Mouse (Mus musculus): ENCODE measurements around the gene 2200002J24Rik.

Gene 2200002J24Rik
- long read RNA-seq, experiment 1, partial matches to known transcripts: 0 of 1 reads
- long read RNA-seq, experiment 1, other reads (novel, unspliced or antisense): 0 of 1 reads
- long read RNA-seq, experiment 2, partial matches to known transcripts: 1 of 7 reads
- long read RNA-seq, experiment 2, other reads (novel, unspliced or antisense): 1 of 7 reads

DNA sequence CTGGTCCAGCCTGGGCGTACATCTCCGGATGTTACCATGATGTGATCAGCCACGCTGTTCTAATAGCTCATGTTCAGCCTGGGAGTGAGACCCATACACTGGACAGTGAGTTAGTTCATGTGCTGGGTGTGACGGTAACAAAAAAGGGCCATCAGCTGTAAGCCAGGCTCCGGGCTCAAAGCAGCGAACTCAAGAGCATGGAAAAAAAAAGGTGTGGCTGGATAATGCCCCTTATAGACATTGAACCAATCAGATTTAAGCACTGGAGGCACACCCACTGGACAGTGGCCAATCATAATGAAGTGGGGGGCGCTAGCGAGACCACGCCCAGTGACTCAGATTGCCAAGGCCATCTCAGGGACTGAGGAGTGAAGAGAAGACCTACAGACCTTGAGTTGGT lies at the start of gene 2200002J24Rik:
2200002J24Rik (plus strand) TSS at position 338 of the 400 bp plus-strand sequence.
- intact Hi-C loops (cut with DNase I): no loop called here

DNA sequence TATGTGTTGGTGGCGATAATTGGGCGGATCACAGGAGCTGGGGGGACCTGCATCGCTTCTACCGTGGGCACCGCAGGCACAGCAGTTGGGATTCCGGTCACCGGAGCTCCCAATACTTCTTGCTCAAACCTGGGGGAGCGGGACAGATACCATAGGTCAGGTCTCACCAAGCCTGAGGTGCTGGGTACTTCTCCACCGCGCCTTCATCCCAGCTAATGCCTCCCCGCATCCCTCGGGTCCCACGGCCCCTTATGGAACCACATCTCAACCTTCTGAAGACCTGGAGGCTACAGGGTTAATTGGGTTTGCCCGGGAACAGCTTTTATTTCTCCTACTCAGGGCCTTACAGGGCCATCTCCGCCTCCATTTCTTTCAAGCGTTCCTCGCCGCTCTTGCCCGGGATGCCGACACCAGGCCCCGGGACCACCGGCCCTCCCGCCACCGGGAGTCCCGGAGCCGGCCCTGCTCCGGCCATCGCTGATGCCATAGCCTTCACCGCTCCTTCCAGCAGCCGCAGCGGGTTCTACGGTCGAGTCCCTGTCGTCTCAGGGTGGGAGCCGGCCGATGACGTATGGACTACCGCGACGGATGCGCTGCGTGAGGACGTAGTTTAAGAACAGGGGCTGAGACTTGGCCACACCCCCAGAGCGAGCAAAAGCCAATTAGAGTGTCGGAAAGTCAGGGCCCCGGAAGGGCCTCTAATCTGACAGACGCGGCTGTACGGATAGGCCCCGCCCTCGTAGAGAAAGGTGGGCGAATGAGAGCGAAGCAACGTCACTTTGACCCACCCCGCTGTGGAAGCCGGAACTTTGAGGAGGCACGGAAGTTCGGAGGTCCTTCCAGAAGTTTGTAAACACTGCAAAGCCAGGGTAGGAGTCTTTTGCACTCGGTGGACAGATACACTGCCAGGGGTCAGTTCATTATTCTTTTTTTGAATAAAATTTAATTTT lies 48.9 kb upstream of the 2200002J24Rik start, which contains the start of gene Rbm42:
Rbm42 (minus strand) TSS at position 727 of the 950 bp plus-strand sequence.
- intact Hi-C loops (cut with DNase I): no loop called here

DNA sequence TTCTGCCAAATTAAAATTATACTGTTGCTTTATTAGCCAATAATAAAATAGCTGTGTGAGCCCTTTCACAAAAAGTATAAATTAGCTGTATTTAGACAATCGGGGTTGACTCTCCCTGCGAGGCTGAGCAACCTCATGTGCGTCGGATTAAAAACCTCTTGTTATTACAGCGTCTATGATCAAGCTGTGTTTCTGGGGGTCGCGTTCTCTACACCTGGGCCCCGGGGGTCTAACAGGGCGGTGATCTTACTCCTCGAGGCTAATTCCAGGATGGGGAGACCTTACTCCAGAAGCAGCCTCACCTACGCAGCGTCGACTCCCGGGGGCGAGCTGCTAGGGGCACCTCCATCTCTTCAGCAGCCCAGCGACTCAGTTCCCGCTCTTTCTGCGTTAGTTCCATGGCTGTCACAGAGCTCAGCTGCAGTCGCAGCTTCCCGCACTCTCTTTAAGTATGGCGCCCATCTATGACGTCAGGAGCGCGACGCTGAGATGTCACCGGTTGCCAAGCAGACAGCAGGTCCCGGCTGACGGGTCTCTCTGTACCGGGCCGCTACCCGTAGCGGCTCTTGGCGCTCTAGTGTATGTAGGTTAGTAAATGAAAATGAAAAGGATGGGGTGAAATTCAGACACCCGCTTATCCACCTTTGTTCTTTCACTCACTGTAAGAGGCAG lies 34.1 kb upstream of the 2200002J24Rik start, which contains the start of gene Haus5:
Haus5 (minus strand) TSS at position 466 of the 672 bp plus-strand sequence.
- intact Hi-C loops (cut with DNase I): no loop called here

DNA sequence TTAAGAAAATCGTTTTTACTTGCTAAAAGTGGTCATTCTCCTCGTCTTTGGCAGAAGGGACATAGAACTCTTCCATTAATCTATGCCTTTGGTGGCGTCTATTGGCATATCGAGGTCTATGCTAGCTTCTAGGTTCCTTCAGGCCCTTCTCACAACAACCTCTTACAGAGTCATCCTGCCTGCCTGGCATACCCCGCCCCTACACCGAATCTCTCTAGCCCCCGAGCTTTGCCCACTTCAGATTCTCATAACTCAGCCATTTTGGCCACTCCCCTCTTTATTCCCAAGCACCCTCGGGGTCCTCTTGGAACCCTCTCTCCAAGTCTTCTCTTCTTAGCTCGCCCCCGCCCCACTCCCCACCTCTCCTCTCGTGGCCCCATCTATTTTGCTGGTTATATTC lies 33.4 kb upstream of the 2200002J24Rik start:
- intact Hi-C loops (cut with DNase I): no loop called here

DNA sequence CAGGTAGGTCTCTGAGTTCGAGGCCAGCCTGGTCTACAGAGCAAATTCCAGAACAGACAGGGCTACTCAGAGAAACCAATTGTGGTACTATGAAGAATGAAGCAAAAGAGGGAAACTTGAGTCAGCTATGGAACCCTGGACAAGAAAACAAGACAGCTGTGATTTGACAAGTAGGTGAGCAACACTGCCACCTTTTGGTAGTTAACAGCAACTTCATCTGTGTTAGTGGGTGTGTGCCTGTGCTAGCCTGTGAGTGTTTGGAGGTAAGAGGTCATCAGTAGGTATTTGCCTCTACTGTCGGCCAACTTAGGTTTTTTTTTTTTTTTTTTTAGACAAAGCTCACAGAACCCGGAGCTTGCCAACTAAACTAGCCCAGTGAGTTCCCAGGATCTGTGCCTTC lies 29.5 kb upstream of the 2200002J24Rik start:
- intact Hi-C loops (cut with DNase I): no loop called here

DNA sequence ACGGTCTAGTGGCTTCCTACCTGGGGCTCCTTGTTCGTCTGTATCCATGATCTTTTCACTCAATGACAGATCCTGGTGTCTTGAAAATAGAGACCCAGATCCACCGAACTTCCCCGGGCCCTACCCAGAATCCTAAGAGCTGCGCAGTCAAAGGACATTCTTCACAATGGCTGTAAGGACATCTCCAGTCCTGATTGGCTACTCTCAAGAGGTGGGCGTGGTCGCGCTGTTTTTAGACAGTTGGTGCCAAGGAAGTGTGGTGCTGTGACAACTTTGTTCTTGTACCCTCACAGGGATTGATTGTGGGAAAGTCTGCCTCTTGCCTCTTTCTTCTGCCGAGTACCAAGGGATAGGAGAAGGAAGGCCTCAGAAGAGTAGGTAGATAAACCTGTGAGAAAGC lies 27.2 kb upstream of the 2200002J24Rik start, which contains the start of gene Pmis2:
Pmis2 (minus strand) TSS at position 126 of the 400 bp plus-strand sequence.
- intact Hi-C loops (cut with DNase I): loop anchor here (10.0 kb wide), 1 partner anchor 93 kb away; the partner anchor contains the start of gene Dmkn

DNA sequence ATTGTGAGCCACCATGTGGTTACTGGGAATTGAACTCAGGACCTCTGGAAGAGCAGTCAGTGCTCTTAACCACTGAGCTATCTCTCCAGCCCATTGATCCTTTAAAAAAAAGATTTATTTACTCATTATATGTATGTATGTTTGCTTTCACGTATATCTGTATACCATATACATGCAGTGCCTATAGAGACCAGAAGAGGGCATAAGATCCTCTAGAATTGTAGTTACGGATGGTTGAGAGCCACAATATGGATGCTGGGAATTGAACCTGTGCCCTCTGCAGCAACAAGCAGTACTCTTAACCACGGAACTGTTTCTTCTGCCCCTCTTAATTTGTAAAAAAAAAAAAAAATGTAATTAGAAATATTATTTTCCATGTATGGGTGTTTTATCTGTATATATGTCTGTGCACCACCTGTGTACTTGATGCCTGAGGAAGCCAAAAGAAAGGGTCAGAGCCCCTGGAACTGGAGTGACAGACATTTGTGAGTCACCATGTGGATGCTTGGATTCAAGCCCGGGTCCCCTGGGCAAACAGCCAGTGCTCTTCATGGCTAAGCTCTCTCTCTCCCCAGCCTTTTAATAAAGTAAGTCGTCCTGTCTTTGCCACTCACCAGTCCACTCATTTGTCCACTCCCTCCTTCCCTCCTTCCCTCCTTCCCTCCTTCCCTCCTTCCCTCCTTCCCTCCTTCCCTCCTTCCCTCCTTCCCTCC lies 20.3 kb upstream of the 2200002J24Rik start:
- intact Hi-C loops (cut with DNase I): loop anchor here (10.0 kb wide), 1 partner anchor 86 kb away; the partner anchor contains the start of gene Dmkn

DNA sequence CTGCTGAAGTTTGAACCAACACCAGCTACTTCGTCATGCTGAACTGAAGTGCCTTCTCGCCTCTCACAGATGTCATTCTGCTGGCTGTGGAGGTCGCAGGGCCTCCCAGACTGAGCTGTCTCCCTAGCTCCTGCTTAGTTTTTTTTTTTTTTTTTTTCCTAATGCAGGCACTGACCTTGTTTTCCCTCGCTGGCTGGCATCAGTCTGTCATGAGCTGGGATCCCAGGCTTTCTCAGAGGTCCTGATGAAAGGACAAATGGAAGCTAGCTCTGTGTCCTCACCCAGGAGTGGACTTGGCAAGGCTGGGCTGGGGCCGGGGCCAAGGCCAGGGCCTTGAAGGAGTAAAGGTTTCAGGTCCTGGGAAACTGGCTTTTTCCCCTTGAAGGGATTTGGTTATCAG lies 16.8 kb upstream of the 2200002J24Rik start:
- intact Hi-C loops (cut with DNase I): no loop called here

DNA sequence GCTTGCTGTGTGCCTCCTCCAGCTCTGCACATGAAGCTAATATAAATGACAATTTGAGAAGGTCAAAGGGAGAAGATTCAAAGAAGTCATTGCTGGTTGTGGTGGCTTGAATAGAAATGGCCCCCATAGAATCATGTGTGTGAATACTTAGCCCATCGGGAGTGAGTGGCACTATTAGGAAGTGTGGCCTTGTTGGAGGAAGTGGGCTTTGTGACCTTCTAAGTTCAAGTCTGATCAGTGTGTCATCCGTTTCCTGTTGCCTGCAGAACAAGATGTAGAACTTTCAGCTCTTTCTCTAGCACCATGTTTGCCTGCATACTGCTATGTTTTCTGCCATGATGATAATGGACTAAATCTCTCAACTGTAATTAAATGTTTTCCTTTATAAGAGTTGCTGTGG lies 15.3 kb upstream of the 2200002J24Rik start:
- intact Hi-C loops (cut with DNase I): no loop called here

DNA sequence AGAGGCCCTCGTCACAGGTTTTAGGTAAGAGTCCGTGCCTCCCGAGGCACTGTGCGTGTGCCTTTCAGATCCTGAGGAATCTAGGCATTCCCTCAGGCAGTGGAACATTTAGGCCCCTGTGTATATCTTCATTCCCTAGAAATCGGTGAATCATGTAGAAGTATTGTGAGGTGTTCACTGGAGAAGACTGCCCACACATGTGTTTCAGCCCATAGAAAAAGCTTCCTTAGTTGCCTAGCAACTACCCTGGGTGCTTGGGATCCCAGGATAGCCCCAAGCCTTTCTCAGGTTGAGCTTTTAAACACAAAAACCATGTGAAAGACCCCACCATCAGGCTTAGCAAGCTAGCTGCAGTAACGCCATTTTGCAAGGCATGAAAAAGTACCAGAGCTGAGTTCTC lies 10.4 kb upstream of the 2200002J24Rik start:
- intact Hi-C loops (cut with DNase I): no loop called here

DNA sequence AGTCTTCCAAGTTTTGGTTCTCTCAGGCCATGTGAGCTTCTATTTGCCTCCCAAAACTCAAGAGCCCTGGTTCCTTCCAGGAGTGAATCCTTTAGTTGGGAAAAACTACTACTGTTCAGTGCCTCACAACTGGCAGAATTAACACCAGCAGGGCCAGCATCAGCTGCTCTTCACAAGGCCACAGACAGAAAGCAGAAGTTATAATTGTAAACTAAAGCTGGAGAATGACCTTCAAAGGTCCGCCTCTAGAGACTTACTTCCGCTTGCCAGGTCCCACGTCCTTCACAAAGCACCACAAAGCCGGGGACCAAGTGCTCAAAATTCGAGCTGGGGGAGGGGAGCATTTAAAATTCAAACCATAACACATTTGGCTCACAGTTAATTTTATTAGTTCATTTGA lies 625 bp upstream of the 2200002J24Rik start:
- intact Hi-C loops (cut with DNase I): no loop called here

DNA sequence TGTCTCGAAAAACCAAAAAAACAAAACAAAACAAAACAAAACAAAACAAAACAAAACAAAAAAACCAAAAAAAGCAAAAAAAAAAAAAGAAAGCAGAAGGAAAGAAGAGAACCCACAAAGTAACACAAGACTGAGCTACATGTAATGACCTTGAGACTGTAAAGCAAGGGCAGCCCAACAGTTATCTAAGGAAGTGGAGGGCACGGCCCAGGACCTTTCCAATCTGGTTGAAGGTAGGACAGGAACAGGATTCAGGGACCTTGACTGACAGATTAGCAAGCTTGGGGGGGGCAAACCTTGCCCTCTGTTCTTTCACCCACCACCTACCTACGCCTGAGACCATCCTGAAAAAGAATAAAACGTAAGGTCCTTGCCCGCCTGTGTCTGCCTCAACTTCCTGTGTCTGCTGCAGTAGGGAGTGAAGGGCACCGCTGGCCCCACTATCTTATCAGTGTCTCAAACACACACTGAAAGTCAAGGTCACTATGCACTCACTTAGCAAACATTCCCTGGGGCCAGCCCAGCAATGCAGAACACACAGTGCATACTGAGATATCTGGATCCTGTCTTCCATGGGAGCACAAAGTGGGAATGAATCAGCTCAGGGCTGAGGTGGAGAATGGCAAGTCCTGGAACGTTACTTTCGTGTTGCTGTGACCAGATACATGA lies 7.6 kb downstream of the 2200002J24Rik start:
- intact Hi-C loops (cut with DNase I): no loop called here

DNA sequence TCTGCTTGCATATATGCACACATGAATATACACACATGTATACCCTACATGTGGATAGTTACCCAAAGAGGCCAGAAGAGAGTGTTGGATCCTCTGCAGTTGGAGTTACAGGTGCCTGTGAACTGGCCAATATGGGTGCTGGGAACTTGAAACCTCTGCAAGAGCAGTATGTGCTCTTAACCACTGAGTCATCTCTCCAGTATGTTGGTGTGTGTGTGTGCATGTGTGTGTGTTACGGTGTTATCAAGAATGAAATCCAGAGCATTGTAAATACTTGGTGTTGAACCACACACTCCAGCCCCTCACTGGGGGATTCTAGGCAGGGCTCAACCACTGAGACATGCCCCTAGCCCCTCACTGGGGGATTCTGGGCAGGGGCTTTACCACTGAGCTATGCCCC lies 8.7 kb downstream of the 2200002J24Rik start:
- intact Hi-C loops (cut with DNase I): no loop called here

DNA sequence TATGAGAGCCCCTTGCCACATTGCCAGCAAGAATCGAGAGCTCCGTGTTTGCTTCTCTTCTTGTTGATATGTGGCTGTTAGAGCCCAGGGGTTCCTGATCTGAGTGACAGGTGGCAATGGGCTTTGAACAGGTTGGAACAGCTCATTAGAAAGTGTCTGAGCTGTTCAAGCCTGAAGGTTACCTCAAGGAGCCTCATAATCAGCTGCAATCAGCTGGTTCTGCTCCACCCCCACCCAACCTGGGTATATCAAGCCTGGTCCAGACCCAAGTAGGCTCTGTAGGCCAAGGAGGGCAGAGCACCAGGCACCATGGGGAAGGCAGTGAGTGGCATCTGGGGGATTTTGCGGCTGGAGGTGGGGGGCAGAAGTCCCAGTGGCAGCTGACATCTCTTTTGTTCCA lies 13.2 kb downstream of the 2200002J24Rik start, which contains the start of gene Atp4a:
Atp4a (plus strand) TSS at position 268 of the 400 bp plus-strand sequence.
- intact Hi-C loops (cut with DNase I): no loop called here

DNA sequence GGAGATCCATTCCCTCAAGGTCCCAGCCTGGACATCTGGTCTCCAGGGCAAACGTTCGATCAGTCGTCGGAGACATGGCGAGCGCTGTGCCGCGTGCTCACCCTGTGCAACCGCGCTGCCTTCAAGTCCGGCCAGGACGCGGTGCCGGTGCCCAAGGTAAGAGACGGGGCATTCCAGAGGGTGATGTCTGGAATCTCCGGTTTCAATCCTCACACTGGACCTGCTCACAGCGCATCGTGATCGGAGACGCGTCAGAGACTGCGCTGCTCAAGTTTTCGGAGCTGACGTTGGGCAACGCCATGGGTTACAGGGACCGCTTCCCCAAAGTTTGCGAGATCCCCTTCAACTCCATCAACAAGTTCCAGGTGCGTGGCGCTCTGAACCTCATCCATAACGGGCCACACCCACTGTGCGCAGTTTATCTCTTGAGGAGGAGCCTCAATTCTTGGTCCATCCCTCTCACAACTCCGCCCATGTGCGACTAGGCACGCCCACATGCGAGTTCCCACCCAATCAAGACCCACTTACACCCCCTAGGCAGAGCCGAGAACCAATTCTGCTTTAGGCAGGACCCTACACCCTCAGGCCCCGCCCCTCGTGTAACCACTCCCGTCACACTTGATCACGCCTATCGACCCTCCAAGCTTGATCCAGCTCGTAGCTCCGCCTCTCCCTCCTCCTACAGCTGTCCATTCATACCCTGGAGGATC lies 18.4 kb downstream of the 2200002J24Rik start:
- intact Hi-C loops (cut with DNase I): no loop called here

DNA sequence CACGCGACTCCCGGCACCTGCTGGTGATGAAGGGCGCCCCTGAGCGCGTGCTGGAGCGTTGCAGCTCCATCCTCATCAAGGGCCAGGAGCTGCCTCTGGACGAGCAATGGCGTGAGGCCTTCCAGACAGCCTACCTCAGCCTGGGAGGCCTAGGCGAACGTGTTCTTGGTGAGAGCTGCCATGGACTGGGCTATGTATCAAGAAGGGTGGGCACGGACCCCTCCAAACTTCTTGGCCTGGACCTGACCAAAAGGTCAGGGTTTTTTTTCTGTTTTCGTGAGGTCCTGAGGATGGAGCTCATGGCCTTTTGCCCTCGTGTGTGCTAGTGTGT lies 19.0 kb downstream of the 2200002J24Rik start:
- intact Hi-C loops (cut with DNase I): no loop called here

DNA sequence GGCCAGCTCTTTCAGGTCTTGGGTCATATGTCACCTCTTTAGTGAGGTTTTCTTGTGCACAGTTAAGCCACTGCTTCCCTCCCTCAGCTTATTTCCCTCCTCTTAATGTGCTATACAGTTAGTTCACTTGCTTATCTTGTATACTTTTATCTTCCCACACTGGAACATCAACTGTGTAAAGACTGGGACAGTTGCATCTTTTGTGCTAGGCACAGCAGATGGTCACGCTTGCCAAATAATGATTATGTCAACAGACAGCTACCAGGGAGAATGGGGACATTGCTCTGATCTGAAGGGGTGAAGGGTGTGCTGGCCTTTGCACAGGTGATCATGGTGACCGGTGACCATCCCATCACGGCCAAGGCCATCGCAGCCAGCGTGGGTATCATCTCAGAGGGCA lies 20.9 kb downstream of the 2200002J24Rik start:
- intact Hi-C loops (cut with DNase I): no loop called here

DNA sequence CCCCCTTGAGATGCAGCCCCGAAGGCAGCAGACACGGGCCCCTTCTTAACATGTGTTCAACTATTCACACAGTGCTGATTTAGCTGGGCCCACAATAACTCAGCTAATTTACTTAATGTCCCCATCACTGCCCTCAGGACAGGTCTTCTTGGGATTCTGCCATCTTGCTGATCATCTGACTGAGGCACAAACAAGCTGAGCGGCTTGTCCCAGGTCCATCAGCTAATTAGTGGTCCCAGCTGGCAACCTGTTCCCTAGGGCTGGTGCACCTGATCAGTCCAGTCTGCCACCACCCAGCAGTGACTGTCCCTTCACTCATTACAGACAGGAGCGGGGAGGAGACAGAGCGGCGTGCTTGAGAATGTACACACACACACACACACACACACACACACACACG lies 22.6 kb downstream of the 2200002J24Rik start:
- intact Hi-C loops (cut with DNase I): no loop called here

DNA sequence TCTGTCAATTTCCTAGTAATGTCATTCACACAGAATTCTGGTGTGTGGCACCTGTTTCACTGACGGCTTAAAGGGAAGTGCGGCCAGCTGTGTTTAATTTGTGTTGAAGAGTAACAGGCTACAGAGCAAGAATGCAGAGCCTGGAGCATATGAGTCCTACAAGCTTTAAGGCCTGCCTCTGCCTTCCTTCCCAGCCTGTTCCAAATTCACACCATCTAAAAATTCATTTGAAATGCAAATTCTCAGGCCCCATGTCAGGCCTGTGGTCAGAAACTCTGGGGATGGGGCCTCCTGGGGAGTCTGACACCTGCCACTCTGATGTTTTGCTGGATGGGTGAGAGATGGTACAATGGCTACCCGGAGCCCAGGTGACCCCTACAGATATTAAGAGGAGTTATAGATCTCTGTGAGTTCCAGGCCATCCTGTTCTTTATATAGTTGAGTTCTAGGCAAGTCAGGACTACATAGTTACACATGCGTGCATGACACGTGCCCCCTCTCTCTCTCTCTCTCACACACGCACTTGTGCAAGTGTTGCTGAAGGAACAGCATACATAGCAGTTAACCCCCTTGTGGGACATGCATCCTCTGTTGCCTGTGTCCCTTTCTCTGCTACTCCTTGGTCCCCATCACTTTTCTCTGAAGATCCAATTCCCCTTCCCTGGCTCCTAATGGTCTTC lies 24.7 kb downstream of the 2200002J24Rik start:
- intact Hi-C loops (cut with DNase I): no loop called here
